Mouse (Mus musculus): ENCODE results near the gene Hydin. TPM values are rescaled to one million over a fixed set of nuclear protein-coding genes. Genes with fewer than 3 reads are reported as not detected.

Hydin gene
- polyA plus RNA-seq, 1 experiment = 2.6 TPM

DNA sequence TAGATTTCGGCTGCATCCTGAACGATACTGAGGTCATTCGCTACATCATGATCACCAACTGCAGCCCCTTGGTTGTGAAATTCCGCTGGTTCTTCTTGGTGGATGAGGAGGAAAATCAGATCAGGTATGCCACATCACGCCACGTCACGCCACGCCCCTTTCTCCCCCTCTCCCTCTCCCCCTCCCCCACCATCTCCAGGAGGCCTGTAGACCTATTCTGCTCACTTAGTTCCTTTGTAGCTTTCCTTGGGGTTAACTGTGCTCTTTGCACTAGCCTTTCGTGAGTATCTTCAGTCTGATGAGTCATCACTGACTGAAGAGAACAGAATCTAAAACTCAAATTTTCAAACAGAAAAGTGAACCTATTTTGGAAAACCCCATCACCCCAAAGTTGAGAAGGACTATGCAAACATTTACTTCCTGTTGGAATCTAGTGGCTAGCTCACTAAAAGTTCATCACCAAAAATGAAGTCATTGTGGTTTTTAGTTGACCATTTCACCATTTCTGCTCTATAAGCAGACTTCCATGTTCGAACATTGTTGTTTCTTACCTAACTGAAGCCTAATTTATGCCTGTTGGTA lies 195.9 kb downstream of the Hydin start:
- WGBS = 85% methylated on average over 10 of the region's 10 CpGs
- Histone ChIP-seq H3K4me3 (replicated peaks; ENCODE audit: extremely low read depth, low read depth, low read length) (no peak overlapping the region), H3K4me1 (ENCODE audit: control insufficient read depth, insufficient read depth, low read length) (no peaks in the 10 kb centered on the region)
- no peak for TF ChIP-seq CTCF (IDR thresholded peaks at IDR 0.05; ENCODE audit: insufficient read depth, low read length)
- no peak for TF ChIP-seq POLR2A (IDR thresholded peaks at IDR 0.05; ENCODE audit: borderline replicate concordance, extremely low read depth, low read depth, low read length)
- DNase-seq = no peak

DNA sequence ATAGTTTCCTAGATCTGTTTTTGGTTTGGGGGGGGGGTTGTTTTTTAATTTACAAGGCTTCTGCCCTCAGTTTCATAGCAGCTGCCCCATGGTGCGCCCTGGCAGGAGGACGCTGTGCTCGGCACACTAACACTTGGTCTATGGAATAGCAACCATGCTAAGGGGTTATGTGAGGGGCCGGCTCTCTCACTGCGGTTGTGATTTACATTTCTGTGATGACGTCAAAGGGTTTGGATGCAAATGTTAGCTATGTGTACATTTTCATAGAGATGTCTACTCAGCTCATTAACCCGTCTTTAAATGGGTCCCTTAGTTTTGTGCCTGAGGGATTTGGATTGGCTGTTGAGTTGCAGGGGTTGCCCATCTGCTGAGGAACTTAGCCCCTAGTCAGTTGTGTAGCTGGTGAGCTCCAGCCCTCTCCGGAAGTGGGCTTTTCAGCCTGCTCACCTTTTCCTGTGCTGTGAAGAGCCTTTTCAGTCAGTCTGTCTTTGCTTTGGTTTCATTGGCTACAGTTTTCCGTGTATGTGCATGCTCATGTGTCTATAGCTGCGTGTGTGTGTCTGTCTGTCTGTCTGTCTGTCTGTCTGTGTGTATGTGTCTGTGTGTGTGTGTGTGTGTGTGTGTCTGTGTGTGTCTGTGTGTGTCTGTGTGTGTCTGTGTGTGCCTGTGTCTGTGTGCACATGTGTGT lies 197.1 kb downstream of the Hydin start:
- DNase-seq = no peak
- no peaks in the 10 kb centered on the region for H3K4me1 ChIP-seq (ENCODE audit: control insufficient read depth, insufficient read depth, low read length)
- WGBS = 77% methylated on average over 10 of the region's 10 CpGs
- no peak overlapping the region for H3K4me3 ChIP-seq (replicated peaks; ENCODE audit: extremely low read depth, low read depth, low read length)
- TF ChIP-seq CTCF (IDR thresholded peaks at IDR 0.05; ENCODE audit: insufficient read depth, low read length) (no peak), POLR2A (IDR thresholded peaks at IDR 0.05; ENCODE audit: borderline replicate concordance, extremely low read depth, low read depth, low read length) (no peak)

DNA sequence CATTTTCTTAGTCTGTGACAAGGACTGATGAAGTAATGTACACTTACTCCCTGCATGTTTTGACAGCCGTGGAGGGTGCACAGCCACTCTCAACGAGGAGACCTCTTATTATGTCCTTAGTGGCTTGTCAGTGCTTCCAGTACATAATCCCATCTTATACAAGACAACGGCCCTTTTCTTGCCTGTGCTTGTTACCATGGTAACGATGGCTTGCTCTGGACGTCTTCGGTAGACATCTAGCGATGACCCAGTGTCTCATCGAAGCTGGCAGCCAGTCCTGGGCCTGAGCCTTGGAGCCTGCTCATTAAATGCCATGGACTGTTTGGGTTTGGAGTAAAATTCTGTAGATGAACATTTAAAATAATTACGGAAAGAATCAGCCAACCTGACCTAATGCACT lies 198.8 kb downstream of the Hydin start:
- no peak overlapping the region for H3K4me3 ChIP-seq (replicated peaks; ENCODE audit: extremely low read depth, low read depth, low read length)
- no peak for DNase-seq
- H3K4me1 ChIP-seq (ENCODE audit: control insufficient read depth, insufficient read depth, low read length) = no peaks in the 10 kb centered on the region
- TF ChIP-seq POLR2A (IDR thresholded peaks at IDR 0.05; ENCODE audit: borderline replicate concordance, extremely low read depth, low read depth, low read length) = no peak
- no peak for TF ChIP-seq CTCF (IDR thresholded peaks at IDR 0.05; ENCODE audit: insufficient read depth, low read length)
- 70% methylated on average over 9 of the region's 9 CpGs for WGBS

DNA sequence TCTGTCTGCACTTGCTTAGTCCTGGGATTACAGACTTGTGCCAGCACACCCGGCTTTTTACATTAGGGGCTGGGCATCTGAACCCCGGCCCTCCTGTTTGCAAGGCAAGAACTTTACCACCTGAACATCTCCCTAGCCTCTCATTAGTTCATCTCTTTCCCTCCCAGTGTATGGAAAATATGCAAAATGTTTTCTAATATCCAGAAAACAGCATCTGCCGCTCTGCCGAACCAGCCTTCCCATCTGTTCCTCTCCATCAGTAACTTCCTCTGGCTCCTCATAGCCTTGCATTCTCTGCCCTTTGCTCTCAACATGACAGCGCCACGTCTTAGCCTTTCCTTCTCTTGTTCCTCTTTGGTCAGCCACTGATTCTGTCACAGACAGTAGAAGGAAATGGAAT lies 210.5 kb downstream of the Hydin start:
- TF ChIP-seq CTCF (IDR thresholded peaks at IDR 0.05; ENCODE audit: insufficient read depth, low read length) = no peak
- no peak for TF ChIP-seq POLR2A (IDR thresholded peaks at IDR 0.05; ENCODE audit: borderline replicate concordance, extremely low read depth, low read depth, low read length)
- H3K4me3 ChIP-seq (replicated peaks; ENCODE audit: extremely low read depth, low read depth, low read length) = no peak overlapping the region
- no peaks in the 10 kb centered on the region for H3K4me1 ChIP-seq (ENCODE audit: control insufficient read depth, insufficient read depth, low read length)
- 73% methylated on average over 6 of the region's 6 CpGs for WGBS
- DNase-seq = no peak

DNA sequence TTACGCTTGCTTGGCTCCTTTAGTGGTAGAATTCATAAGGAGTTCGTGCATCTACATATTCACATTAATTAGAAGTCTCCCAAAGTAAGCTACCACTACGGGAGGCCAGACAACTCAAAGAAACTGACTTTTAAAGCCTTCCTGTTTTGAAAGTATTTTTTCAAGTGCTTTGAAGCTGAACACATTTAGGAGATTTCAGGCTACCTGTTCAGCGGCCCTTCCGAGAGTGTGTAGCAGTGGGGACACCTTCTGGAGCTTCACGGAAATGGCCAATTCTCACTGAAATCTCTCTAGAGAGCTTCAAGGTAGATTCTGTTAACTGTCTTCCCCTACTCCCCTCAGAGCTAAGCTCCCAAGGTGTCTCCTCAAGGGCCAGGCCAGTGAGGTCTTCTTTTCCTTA lies 211.8 kb downstream of the Hydin start:
- 43% methylated on average over 6 of the region's 6 CpGs for WGBS
- no peak overlapping the region for H3K4me3 ChIP-seq (replicated peaks; ENCODE audit: extremely low read depth, low read depth, low read length)
- no peak for DNase-seq
- no peaks in the 10 kb centered on the region for H3K4me1 ChIP-seq (ENCODE audit: control insufficient read depth, insufficient read depth, low read length)
- TF ChIP-seq CTCF (IDR thresholded peaks at IDR 0.05; ENCODE audit: insufficient read depth, low read length) (peak; percentile 44), POLR2A (IDR thresholded peaks at IDR 0.05; ENCODE audit: borderline replicate concordance, extremely low read depth, low read depth, low read length) (no peak)

GRCm38 (mm10) chr8:110479401-110479800 lies 212.6 kb downstream of the Hydin start:
- no peak for DNase-seq
- Histone ChIP-seq H3K4me3 (replicated peaks; ENCODE audit: extremely low read depth, low read depth, low read length) (no peak overlapping the region), H3K4me1 (ENCODE audit: control insufficient read depth, insufficient read depth, low read length) (no peaks in the 10 kb centered on the region)
- WGBS = 59% methylated on average over 12 of the region's 12 CpGs
- TF ChIP-seq POLR2A (IDR thresholded peaks at IDR 0.05; ENCODE audit: borderline replicate concordance, extremely low read depth, low read depth, low read length) = no peak

DNA sequence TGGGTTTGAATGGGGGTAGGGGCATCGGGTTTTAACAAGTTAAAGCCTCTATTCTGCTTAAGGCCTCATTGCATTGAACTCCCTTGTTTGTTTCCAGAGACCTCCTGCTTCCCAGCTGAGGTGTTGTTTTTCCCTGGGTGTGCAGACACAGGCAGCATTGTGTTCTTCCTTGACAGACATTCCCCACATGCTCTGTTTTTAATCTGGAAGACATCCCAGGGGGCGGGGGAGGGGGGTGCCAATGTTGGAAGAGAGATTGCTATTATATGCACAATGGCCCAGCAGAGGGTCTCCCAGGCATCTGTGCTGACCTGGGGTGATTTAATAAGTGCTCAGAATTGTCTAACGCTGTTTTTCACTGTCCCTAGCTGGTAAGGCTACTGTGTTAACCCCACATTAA lies 215.5 kb downstream of the Hydin start:
- no peak overlapping the region for H3K4me3 ChIP-seq (replicated peaks; ENCODE audit: extremely low read depth, low read depth, low read length)
- WGBS = 37% methylated on average over 3 of the region's 3 CpGs
- no peak for DNase-seq
- TF ChIP-seq POLR2A (IDR thresholded peaks at IDR 0.05; ENCODE audit: borderline replicate concordance, extremely low read depth, low read depth, low read length) (no peak), CTCF (IDR thresholded peaks at IDR 0.05; ENCODE audit: insufficient read depth, low read length) (no peak)
- H3K4me1 ChIP-seq (ENCODE audit: control insufficient read depth, insufficient read depth, low read length) = no peaks in the 10 kb centered on the region

GRCm38 (mm10) chr8:110485234-110485633 lies 218.5 kb downstream of the Hydin start:
- Histone ChIP-seq H3K4me1 (ENCODE audit: control insufficient read depth, insufficient read depth, low read length) (no peaks in the 10 kb centered on the region), H3K4me3 (replicated peaks; ENCODE audit: extremely low read depth, low read depth, low read length) (no peak overlapping the region)
- TF ChIP-seq POLR2A (IDR thresholded peaks at IDR 0.05; ENCODE audit: borderline replicate concordance, extremely low read depth, low read depth, low read length) (no peak), CTCF (IDR thresholded peaks at IDR 0.05; ENCODE audit: insufficient read depth, low read length) (no peak)
- WGBS = 83% methylated on average over 13 of the region's 13 CpGs
- no peak for DNase-seq

- 60% methylated on average over 13 of the region's 13 CpGs for WGBS
- TF ChIP-seq POLR2A (IDR thresholded peaks at IDR 0.05; ENCODE audit: borderline replicate concordance, extremely low read depth, low read depth, low read length) = no peak
- TF ChIP-seq CTCF (IDR thresholded peaks at IDR 0.05; ENCODE audit: insufficient read depth, low read length) = no peak
- DNase-seq = no peak
- Histone ChIP-seq H3K4me3 (replicated peaks; ENCODE audit: extremely low read depth, low read depth, low read length) (no peak overlapping the region), H3K4me1 (ENCODE audit: control insufficient read depth, insufficient read depth, low read length) (no peaks in the 10 kb centered on the region)
These were observed 219.2 kb downstream of the Hydin start for GRCm38 (mm10) chr8:110486020-110486419.

DNA sequence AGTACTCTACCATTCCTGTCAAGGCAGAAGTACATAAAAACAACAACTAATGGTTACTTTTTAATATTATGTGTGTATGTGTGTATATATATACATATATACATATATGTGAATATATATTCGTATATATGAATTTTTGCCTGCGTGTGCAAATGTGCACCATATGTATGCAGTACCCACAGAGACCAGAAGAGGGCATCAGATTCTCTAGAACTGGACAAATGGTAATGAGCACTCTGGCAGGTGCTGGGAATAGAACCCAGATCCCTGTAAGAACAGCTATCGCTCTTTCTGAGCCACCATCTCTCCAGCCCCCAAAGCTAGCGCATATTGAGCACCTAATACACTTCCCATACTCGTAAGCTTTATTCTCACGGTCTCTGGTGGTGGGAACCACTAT lies 220.9 kb downstream of the Hydin start:
- TF ChIP-seq POLR2A (IDR thresholded peaks at IDR 0.05; ENCODE audit: borderline replicate concordance, extremely low read depth, low read depth, low read length) (no peak), CTCF (IDR thresholded peaks at IDR 0.05; ENCODE audit: insufficient read depth, low read length) (no peak)
- WGBS = 95% methylated on average over 6 of the region's 6 CpGs
- DNase-seq = no peak
- Histone ChIP-seq H3K4me3 (replicated peaks; ENCODE audit: extremely low read depth, low read depth, low read length) (no peak overlapping the region), H3K4me1 (ENCODE audit: control insufficient read depth, insufficient read depth, low read length) (no peaks in the 10 kb centered on the region)
